Mouse (Mus musculus): ENCODE results near the gene Abcg2.
"Not testable (repeated sequence)": the region's sequence is repeated elsewhere in the genome, so short reads cannot be mapped to it uniquely, and the experiment has no call there.

Abcg2 gene

GRCm38 (mm10) chr6:58584223-58584622 is at the start of gene Abcg2:
Gene Abcg2 (plus strand): TSS chr6:58584523.
- DNase-seq (ENCODE audit: low spot score in 2 of 2), result not testable (repeated sequence)

GRCm38 (mm10) chr6:58540263-58540662 is 44.1 kb upstream of the Abcg2 start:
- not testable (repeated sequence) for DNase-seq (ENCODE audit: low spot score in 2 of 2)

GRCm38 (mm10) chr6:58542852-58543251 is 41.5 kb upstream of the Abcg2 start:
- not testable (repeated sequence) for DNase-seq (ENCODE audit: low spot score in 2 of 2)

GRCm38 (mm10) chr6:58544971-58545370 is 39.4 kb upstream of the Abcg2 start:
- not testable (repeated sequence) for DNase-seq (ENCODE audit: low spot score in 2 of 2)

- not testable (repeated sequence) for DNase-seq (ENCODE audit: low spot score in 2 of 2)
Measured at GRCm38 (mm10) chr6:58546050-58546449, 38.3 kb upstream of the Abcg2 start.

GRCm38 (mm10) chr6:58546816-58547215 is 37.5 kb upstream of the Abcg2 start:
- no peak for DNase-seq (ENCODE audit: low spot score in 2 of 2)

GRCm38 (mm10) chr6:58553812-58554211 is 30.5 kb upstream of the Abcg2 start:
- DNase-seq (ENCODE audit: low spot score in 2 of 2), result not testable (repeated sequence)

GRCm38 (mm10) chr6:58593987-58594844 is 9.9 kb downstream of the Abcg2 start:
- DNase-seq (ENCODE audit: low spot score in 2 of 2), result not testable (repeated sequence)

GRCm38 (mm10) chr6:58595639-58596293 is 11.4 kb downstream of the Abcg2 start:
- DNase-seq (ENCODE audit: low spot score in 2 of 2), result not testable (repeated sequence)

GRCm38 (mm10) chr6:58596294-58596653 is 12.0 kb downstream of the Abcg2 start:
- DNase-seq (ENCODE audit: low spot score in 2 of 2), result peak; percentile 17 to 20

- DNase-seq (ENCODE audit: low spot score in 2 of 2), result not testable (repeated sequence)
Measured at GRCm38 (mm10) chr6:58602119-58602518, 17.8 kb downstream of the Abcg2 start.

GRCm38 (mm10) chr6:58602991-58603390 is 18.7 kb downstream of the Abcg2 start:
- not testable (repeated sequence) for DNase-seq (ENCODE audit: low spot score in 2 of 2)

- peak in 1 of 2 experiments; percentile 23 for DNase-seq (ENCODE audit: low spot score in 2 of 2)
Measured at GRCm38 (mm10) chr6:58603485-58604090, 19.3 kb downstream of the Abcg2 start.

- DNase-seq (ENCODE audit: low spot score in 2 of 2), result no peak
Measured at GRCm38 (mm10) chr6:58606642-58607041, 22.3 kb downstream of the Abcg2 start.

GRCm38 (mm10) chr6:58608422-58608821 is 24.1 kb downstream of the Abcg2 start:
- DNase-seq (ENCODE audit: low spot score in 2 of 2), result no peak

- DNase-seq (ENCODE audit: low spot score in 2 of 2), result no peak
Measured at GRCm38 (mm10) chr6:58609919-58610759, 25.8 kb downstream of the Abcg2 start.

- no peak for DNase-seq (ENCODE audit: low spot score in 2 of 2)
Measured at GRCm38 (mm10) chr6:58610760-58611654, 26.7 kb downstream of the Abcg2 start.

GRCm38 (mm10) chr6:58624126-58624525 is 39.8 kb downstream of the Abcg2 start:
- DNase-seq (ENCODE audit: low spot score in 2 of 2), result no peak

- DNase-seq (ENCODE audit: low spot score in 2 of 2), result no peak
Measured at GRCm38 (mm10) chr6:58629238-58629637, 44.9 kb downstream of the Abcg2 start.

- no peak for DNase-seq (ENCODE audit: low spot score in 2 of 2)
Measured at GRCm38 (mm10) chr6:58632419-58632818, 48.1 kb downstream of the Abcg2 start.

Data from spleen, postnatal 36 days (tissue).